Mouse (Mus musculus) intestine, embryonic 15.5 days (tissue): ENCODE measurements at regions not wholly inside any gene's neighbourhood (a gene's known extent, or its start where the extent isn't known, plus 50 kb on each side); places are given as distances from the start of the nearest gene placed in this dataset.

Experiments
- ATAC-seq: fragments of 200-750 bp; cut with Nextera tagmentation; 2 replicates; pipeline ENCODE4 v1.8.0; 2017; ENCODE audit warnings: moderate TSS enrichment, moderate library complexity
- H3K27ac ChIP-seq: fragments of 300-500 bp; sonication (generic); 2 replicates; pipeline ENCODE4 v1.5.1; 2015; ENCODE audit warnings: mild to moderate bottlenecking, inconsistent platforms
- H3K27me3 ChIP-seq: fragments of 300-500 bp; sonication (generic); replicated peaks from 2 replicates; pipeline ENCODE4 v1.6.1; 2015; ENCODE audit warnings: inconsistent platforms
- H3K36me3 ChIP-seq: fragments of 300-500 bp; sonication (generic); 2 replicates; pipeline ENCODE4 v1.6.1; 2015; ENCODE audit warnings: inconsistent platforms
- H3K4me1 ChIP-seq: fragments of 300-500 bp; sonication (generic); replicated peaks from 2 replicates; pipeline ENCODE4 v1.6.1; 2015; ENCODE audit warnings: inconsistent platforms
- H3K4me2 ChIP-seq: fragments of 300-500 bp; sonication (generic); replicated peaks from 2 replicates; pipeline ENCODE4 v1.6.1; 2015; ENCODE audit warnings: mild to moderate bottlenecking, inconsistent platforms
- H3K4me3 ChIP-seq: fragments of 300-500 bp; sonication (generic); replicated peaks from 2 replicates; pipeline ENCODE4 v1.5.1; 2015; ENCODE audit warnings: inconsistent platforms
- H3K9ac ChIP-seq: fragments of 300-500 bp; sonication (generic); 2 replicates; pipeline ENCODE4 v1.6.1; 2015; ENCODE audit warnings: inconsistent platforms
- H3K9me3 ChIP-seq: fragments of 300-500 bp; sonication (generic); 2 replicates; pipeline ENCODE4 v1.6.1; 2016; ENCODE audit warnings: inconsistent platforms
- WGBS: fragments of 180-500 bp; shearing (Covaris S2); methylation state at CpG from one replicate; pipeline ENCODE4 v1.1.7; 2015; 5-methylcytosine and 5-hydroxymethylcytosine counted together

DNA sequence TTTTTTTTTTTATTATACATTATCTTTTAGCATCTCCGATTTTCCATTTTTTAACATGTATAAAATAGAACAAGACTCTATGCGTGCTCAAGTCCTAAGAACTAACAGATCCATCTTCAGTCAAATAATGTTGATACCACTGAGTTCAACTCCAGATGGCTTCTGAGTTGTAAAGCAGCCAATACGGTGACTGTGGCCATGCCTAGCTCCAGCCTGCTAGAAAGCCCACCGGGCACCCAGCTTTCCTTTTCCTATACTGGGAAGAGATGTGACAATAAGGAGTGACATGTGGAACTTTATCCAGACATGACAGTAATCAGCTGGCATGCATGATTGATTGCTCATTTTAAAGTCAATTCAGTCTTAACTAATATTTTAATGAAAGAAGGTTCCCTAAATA, 236.7 kb upstream of the Crim1 start:
- no peaks in the 10 kb centered on the region for H3K9me3 ChIP-seq
- no peak overlapping the region for H3K9ac ChIP-seq
- H3K27me3 ChIP-seq, result no peaks in the 10 kb centered on the region
- H3K4me1 ChIP-seq, result no peaks in the 10 kb centered on the region
- no peak for ATAC-seq
- no peak overlapping the region for H3K27ac ChIP-seq
- H3K36me3 ChIP-seq, result no peaks in the 10 kb centered on the region
- H3K4me2 ChIP-seq, result no peak overlapping the region
- H3K4me3 ChIP-seq, result no peak overlapping the region
- 88% methylated on average over 4 of the region's 4 CpGs for WGBS

DNA sequence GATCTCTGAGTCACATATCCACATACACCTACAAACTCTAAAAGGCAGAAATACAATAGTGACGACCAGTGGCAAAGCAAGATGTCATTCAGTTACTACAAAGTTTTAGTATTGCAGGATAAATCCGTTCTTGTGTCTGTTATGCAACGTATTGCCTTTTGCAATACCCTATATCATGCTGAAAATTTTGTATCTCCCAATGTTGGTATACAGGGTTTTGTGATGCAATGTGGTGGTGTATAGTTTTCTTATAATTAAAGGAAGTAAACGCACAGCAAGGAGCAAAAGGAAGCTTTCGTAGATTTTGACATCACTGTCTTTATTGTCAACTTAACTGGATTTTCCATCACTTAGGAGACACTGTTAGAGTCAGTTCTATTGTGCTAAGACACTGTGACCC, 231.5 kb upstream of the Crim1 start:
- H3K27ac ChIP-seq, result no peak overlapping the region
- no peak overlapping the region for H3K4me3 ChIP-seq
- no peak overlapping the region for H3K9ac ChIP-seq
- no peaks in the 10 kb centered on the region for H3K9me3 ChIP-seq
- H3K27me3 ChIP-seq, result no peaks in the 10 kb centered on the region
- H3K4me1 ChIP-seq, result no peaks in the 10 kb centered on the region
- H3K4me2 ChIP-seq, result no peak overlapping the region
- 87% methylated on average over 5 of the region's 5 CpGs for WGBS
- H3K36me3 ChIP-seq, result no peaks in the 10 kb centered on the region
- no peak for ATAC-seq

DNA sequence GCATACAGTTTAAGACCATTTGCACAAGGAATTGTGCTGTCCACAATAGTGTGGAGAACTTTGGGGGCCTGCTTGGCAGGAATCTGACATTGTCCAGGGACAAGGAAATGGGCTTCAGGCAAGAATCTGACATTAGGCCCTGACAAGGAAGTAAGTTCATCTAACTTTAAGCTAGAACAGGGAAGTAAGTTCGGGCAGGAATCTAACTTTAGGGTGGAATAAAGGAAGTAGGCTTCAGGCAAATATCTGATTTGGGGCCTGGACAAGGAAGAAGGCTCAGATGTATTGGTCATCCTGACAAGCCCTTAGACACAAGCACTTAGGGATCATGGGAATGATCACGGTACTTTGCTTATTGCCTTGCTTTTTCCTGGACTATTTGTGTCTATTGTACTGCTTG, 230.9 kb upstream of the Crim1 start:
- Histone ChIP-seq H3K4me1 (no peaks in the 10 kb centered on the region), H3K4me3 (no peak overlapping the region), H3K4me2 (no peak overlapping the region), H3K36me3 (no peaks in the 10 kb centered on the region), H3K27me3 (no peaks in the 10 kb centered on the region), H3K9ac (no peak overlapping the region), H3K27ac (no peak overlapping the region), H3K9me3 (no peaks in the 10 kb centered on the region)
- 78% methylated on average over 2 of the region's 2 CpGs for WGBS
- ATAC-seq, result no peak
